Mouse (Mus musculus) thymus, postnatal 14 days (tissue): Measurements from ENCODE around the gene Arid5b.

Experiments
- DNase-seq: peaks from one replicate; pipeline ENCODE4 v3.0.0; 2021

The Arid5b gene

GRCm38 (mm10) chr10:68268629-68269028 lies 9.9 kb downstream of the Arid5b start:
- DNase-seq: no peak

GRCm38 (mm10) chr10:68263969-68264688 lies 14.4 kb downstream of the Arid5b start:
- no peak for DNase-seq

- no peak for DNase-seq
These were observed 15.1 kb downstream of the Arid5b start for GRCm38 (mm10) chr10:68263296-68263968.

- DNase-seq: no peak
These were observed 18.9 kb downstream of the Arid5b start for GRCm38 (mm10) chr10:68259601-68260000.

- DNase-seq: no peak
These were observed 21.0 kb downstream of the Arid5b start for GRCm38 (mm10) chr10:68257358-68258056.

GRCm38 (mm10) chr10:68256134-68256533 lies 22.4 kb downstream of the Arid5b start:
- no peak for DNase-seq

GRCm38 (mm10) chr10:68253452-68254117 lies 25.0 kb downstream of the Arid5b start:
- no peak for DNase-seq

- DNase-seq: no peak
These were observed 25.9 kb downstream of the Arid5b start for GRCm38 (mm10) chr10:68252650-68253049.

GRCm38 (mm10) chr10:68249355-68249782 lies 29.2 kb downstream of the Arid5b start:
- DNase-seq: peak; percentile 12

- DNase-seq: no peak
These were observed 30.1 kb downstream of the Arid5b start for GRCm38 (mm10) chr10:68248281-68249015.

GRCm38 (mm10) chr10:68247490-68248280 lies 30.9 kb downstream of the Arid5b start:
- DNase-seq: no peak

GRCm38 (mm10) chr10:68246603-68247247 lies 31.8 kb downstream of the Arid5b start:
- DNase-seq: no peak

GRCm38 (mm10) chr10:68240804-68241485 lies 37.6 kb downstream of the Arid5b start:
- DNase-seq: peak; percentile 13

GRCm38 (mm10) chr10:68240094-68240803 lies 38.3 kb downstream of the Arid5b start:
- no peak for DNase-seq

- no peak for DNase-seq
These were observed 39.0 kb downstream of the Arid5b start for GRCm38 (mm10) chr10:68239426-68240070.

- peak; percentile 25 for DNase-seq
These were observed 39.7 kb downstream of the Arid5b start for GRCm38 (mm10) chr10:68238707-68239425.

GRCm38 (mm10) chr10:68238182-68238581 lies 40.4 kb downstream of the Arid5b start:
- no peak for DNase-seq

GRCm38 (mm10) chr10:68236956-68237455 lies 41.5 kb downstream of the Arid5b start:
- no peak for DNase-seq
